Mouse (Mus musculus): ENCODE data around the gene 5730409E04Rik.
A peak's percentile ranks its signal among the peaks of the same experiment; 100 is the strongest.

5730409E04Rik gene

DNA sequence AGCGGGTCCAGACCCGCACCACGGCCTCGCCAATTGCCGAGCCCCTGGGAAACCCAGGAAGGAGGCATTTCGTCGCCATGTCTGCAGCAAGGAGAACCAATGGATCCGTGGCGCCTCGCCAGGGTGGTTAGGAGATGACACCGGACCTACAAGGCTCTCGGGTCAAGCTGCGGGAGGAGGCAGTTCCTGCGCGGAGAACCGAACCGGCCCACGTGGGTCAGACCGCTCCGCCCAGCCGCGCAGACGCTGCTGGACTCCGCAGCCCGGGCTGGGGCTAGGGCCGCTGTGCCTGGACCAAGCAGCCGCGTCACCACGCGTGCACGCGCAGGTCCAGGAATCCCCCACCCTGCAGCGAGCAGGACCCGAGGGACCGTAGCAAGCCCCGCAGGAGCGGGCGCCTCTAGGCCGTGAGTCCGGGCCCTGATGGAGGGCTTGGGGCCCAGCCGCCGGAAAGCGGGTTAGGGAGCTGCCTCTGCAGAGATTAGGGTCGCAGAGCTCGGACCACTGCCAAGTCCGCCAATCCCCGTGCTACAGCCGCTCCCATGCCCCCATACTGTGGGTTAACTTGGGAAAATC lies at the start of gene 5730409E04Rik:
TSS of gene 5730409E04Rik (plus strand) at position 213 of the 576 bp plus-strand sequence.
- DNase-seq (ENCODE audit: low spot score in 2 of 2) = peak in 1 of 2 experiments; percentile 12

DNA sequence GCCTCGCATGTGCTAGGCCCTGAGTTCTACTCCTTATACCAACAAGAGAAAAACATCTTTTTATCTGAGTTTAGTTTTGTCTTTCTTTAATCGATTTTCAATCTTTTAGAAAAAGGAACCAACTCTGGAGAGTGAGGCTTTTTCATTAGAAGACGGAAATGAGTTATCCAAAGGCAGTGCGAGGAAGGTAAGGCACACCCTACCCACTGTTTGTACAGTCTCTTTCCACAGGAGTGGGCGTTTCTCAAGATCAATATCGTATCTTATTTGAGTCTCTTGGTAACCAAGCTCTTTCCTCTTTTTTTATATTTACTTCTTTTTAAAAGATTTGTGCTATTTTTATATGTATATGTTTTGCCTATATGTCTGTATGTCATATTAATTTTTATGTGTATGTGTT lies 45.8 kb upstream of the 5730409E04Rik start:
- DNase-seq (ENCODE audit: low spot score in 2 of 2) = no peak

DNA sequence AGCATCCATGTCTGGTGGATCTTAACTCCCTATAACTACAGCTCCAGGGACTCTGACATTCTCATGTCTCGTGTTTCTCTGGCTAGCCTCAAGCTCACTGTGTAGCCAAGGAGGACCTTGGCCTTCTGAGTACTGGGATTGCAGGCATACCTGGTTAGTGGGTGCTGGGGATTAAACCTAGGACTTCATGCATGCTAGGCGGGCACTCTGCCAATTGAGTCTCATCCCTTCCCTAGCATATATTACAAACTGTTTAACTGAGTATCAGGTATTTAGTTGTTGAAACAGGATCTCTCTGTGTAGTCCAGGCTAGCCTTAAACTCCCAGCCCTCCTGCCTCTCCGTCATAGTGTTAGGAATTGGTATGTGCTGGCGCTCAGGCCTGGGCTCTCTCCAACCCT lies 42.4 kb upstream of the 5730409E04Rik start:
- no peak for DNase-seq (ENCODE audit: low spot score in 2 of 2)

GRCm38 (mm10) chr4:126569783-126570182 lies 39.8 kb upstream of the 5730409E04Rik start:
- DNase-seq (ENCODE audit: low spot score in 2 of 2) = no peak

DNA sequence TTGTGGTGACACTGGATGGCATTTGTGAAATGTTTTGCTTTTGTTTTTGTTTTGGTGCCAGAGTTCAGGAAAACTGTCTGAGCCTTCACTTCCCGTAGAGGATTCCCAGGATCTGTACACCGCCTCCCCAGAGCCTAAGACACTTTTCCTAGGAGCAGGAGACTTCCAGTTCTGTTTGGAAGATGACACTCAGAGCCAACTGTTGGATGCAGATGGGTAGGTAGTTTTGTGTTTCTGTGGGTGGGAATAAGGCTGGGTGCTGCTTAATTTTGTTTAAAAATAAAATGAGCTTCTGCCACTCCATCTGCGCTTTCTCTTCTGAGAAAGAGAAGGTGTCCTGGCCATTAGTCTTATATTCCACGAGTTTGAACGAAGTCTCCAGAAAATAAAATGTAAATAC lies 33.3 kb upstream of the 5730409E04Rik start:
- no peak for DNase-seq (ENCODE audit: low spot score in 2 of 2)

DNA sequence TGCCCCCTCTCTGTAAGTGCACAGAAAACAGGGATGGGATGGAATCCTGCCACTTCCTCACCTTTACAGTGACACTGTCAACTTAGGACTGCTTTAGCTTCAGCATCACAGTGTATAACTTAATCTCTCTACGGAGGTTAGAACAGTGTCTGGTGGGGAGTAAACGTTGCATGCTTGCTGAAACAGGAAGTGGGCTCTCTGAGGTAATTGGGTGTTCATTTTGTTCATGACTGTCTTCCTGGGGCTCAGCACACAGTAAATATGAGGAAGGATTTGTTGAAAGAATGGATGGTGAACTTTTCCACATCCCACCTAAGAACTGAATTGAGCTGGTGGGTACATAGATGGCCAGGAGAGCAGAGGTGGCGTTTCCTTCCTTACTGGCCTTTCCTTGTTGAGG lies 31.7 kb upstream of the 5730409E04Rik start:
- no peak for DNase-seq (ENCODE audit: low spot score in 2 of 2)

DNA sequence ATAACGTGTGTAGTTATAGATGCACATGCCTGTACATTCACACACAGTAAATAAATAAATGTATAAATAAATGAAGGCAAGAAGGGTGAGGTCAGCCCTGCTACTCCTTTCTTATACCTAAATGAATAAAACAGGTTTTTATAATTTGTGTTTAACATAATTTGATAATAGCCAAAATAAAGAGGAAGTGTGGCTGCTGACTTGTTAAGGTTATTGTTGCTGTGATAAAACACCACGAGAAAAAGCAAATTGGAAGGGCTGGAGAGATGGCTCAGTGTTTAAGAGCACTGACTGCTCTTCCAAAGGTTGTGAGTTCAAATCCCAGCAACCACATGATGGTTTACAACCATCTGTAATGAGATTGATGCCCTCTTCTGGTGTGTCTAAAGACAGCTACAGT lies 30.5 kb upstream of the 5730409E04Rik start:
- DNase-seq (ENCODE audit: low spot score in 2 of 2) = no peak

GRCm38 (mm10) chr4:126585739-126586138 lies 23.9 kb upstream of the 5730409E04Rik start:
- DNase-seq (ENCODE audit: low spot score in 2 of 2) = no peak

GRCm38 (mm10) chr4:126592039-126592438 lies 17.6 kb upstream of the 5730409E04Rik start:
- no peak for DNase-seq (ENCODE audit: low spot score in 2 of 2)

- DNase-seq (ENCODE audit: low spot score in 2 of 2) = peak in 1 of 2 experiments; percentile 29
Measured at GRCm38 (mm10) chr4:126599971-126600754, 9.5 kb upstream of the 5730409E04Rik start.

GRCm38 (mm10) chr4:126601597-126602444 lies 7.8 kb upstream of the 5730409E04Rik start:
- no peak for DNase-seq (ENCODE audit: low spot score in 2 of 2)

GRCm38 (mm10) chr4:126602445-126602762 lies 7.2 kb upstream of the 5730409E04Rik start:
- no peak for DNase-seq (ENCODE audit: low spot score in 2 of 2)

DNA sequence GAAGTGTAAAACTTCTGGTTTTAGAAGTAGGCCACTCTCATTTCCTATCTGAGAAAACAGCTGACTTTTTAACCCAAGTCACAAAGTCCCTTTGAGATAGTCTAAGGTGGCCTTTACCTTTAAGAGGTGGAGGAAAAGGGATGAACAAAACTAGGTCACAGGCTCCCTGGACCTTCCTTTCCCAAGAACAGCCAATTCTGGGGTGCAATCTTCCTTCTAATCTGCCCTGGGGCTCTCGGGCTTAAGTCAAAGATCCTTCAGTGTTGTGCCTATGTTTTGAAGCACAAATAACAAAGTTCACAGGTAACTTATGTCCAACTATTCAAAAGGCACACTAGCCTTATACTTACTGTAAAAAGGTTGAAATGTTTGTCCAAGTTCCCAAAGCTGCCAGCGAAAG lies 5.5 kb upstream of the 5730409E04Rik start:
- no peak for DNase-seq (ENCODE audit: low spot score in 2 of 2)

DNA sequence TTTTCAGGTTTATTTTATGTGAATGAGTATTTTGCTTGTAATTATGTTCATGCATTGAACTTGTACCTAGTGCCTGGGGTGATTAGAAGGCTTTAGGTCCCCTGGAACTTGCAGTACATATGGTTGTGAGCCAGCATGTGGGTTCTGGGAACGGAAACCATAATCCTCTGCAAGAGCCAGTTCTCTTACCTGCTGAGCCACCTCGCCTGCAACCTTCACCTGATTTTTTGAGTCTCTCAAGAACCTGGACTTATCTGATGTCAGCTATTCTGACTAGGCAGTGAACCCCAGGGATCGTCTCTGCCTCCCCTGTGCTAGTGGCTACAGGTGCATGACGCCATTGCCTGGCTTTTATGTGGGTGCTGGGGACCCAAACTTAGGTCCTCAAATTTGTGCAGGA lies 3.9 kb upstream of the 5730409E04Rik start:
- no peak for DNase-seq (ENCODE audit: low spot score in 2 of 2)

DNA sequence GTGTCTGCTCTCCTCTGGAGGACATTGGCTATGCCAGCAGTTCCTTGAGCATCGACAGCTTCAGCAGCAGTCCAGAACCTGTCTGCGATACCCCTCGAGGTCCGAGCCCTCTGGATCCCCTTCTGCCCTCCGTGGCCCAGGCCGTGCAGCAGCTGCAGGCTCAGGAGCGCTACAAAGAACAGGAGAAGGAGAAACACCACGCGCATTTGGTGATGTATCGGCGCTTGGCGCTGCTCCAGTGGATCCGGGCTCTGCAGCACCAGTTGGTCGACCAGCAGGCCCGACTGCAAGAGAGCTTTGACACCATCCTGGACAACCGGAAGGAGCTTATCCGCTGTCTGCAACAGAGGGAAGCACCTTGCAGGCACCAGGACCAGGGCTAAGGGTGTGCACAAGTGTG lies 2.4 kb downstream of the 5730409E04Rik start:
- no peak for DNase-seq (ENCODE audit: low spot score in 2 of 2)

DNA sequence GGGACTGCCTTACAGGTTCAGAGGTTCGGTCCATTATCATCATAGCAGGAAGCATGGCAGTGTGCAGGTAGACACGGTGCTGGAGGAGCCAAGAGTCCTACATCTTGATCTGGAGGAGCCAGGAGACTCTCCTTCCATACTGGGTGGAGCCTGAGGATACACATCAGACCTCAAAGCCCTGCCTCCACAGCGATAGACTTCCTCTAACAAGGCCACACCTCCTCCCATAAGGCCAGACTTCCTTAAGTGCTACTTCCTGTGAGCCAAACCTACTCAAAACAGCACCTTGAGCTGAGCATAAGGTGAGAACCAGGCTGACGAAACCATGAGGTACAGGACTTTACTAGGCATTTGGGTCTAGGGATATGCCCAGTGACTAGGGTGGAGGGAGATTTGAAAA lies 6.7 kb downstream of the 5730409E04Rik start:
- no peak for DNase-seq (ENCODE audit: low spot score in 2 of 2)

- DNase-seq (ENCODE audit: low spot score in 2 of 2) = no peak
Measured at GRCm38 (mm10) chr4:126619691-126620330, 10.2 kb downstream of the 5730409E04Rik start.

DNA sequence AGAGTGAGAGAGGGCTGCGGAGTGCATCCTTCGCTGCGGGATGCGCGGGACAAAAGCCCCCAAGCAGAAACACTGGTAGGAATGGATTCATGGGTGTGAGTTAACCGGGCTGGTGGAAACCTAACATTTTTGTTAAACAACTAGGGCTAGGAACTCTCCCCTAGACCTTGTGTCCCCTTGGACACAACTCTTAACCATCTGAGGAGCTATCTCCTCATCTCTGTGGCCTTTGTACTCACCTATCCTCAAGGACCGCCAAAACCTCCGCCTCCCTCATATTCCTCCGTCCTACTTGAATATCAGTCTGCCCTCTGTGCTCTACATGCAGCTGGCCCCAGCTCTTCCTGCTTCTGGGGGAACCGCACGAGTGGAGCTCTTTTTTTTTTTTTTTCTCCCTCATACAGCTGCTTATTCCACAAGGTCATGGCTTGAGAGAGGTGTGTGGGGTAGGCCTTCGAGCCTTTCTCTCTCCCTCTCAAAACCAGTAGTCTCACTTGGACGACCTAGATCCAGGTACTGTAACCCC lies 10.8 kb downstream of the 5730409E04Rik start:
- DNase-seq (ENCODE audit: low spot score in 2 of 2) = no peak

- no peak for DNase-seq (ENCODE audit: low spot score in 2 of 2)
Measured at GRCm38 (mm10) chr4:126627021-126627681, 17.5 kb downstream of the 5730409E04Rik start.

DNA sequence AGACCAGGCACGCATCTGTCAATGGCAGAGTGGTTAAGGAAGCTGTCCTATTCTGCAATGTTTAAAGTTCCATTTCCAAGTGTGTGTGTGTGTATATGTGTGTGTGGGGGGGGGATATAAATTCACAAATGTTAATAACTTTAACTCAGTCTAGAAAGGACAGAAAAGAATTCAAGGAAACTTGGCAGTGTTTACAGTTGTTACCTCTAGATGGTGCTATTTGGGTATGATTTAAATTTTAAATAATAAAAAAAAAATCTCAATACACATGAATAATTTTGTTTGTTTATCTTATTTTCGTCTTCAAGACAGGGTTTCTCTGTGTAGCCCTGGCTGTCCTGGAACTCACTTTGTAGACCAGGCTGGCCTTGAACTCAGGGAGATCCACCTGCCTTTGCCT lies 22.3 kb downstream of the 5730409E04Rik start:
- DNase-seq (ENCODE audit: low spot score in 2 of 2) = no peak

GRCm38 (mm10) chr4:126632668-126633067 lies 23.1 kb downstream of the 5730409E04Rik start:
- DNase-seq (ENCODE audit: low spot score in 2 of 2) = no peak

Measured in spleen, postnatal 14 days (tissue).